Mouse (Mus musculus): ENCODE results near the gene Cfap61. TPM values are rescaled to one million over a fixed set of nuclear protein-coding genes. Genes with fewer than 3 reads are reported as not detected.

Gene Cfap61
- polyA plus RNA-seq, 1 experiment = 4.0 TPM

- no peak for DNase-seq (ENCODE audit: extremely low spot score in 1 of 2, low spot score in 1 of 2)
Observed at GRCm38 (mm10) chr2:146218161-146218691, 283.6 kb downstream of the Cfap61 start.

DNA sequence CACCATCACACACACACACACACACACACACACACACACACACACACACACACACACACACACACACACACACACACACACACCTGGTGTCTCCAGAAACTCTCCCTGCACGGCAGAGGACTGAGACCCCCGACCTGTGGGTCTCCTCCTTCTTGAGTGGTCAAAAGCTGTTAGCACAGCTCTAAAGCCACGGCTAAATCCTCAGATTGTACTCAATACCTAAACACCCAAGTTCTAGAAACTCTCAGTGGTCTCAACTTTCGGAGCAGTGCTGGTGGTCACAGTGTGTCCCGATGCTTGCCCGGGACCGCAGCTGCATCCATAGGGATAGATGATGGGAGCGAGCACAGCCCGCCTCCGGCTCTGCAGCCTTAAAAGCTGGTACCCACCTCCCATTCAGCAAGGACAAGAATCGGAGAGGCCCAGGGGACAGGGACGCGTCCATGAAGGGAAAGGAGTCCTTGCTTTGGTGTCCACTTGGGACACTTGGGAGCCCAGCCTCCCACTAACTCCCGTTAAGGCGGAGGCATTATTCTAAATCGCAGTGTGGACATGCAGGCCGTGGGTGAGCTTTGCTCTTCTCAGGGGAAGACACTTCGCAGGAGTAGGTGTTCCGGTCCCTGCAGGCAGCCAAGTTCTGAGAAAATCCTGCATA lies 284.4 kb downstream of the Cfap61 start:
- peak in 1 of 2 experiments; percentile 42 for DNase-seq (ENCODE audit: extremely low spot score in 1 of 2, low spot score in 1 of 2)

DNA sequence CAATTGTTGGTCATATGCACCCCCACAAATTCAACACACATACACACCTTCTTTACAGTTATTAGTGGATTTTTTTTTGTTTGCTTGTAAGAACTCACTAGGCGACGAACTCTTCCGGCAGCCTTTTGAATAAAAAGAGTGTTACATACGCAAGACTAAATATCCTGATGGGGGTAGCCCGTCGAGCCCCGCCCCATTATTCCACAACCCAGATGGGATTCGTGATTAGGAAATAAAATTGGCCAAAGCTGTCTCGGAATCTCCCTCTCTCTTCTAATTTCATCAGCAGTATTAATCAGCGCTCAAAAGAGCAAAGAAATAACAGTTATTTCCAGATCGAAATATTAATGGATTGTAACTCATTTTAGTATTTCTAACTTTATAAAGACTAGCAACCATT lies 285.2 kb downstream of the Cfap61 start:
- DNase-seq (ENCODE audit: extremely low spot score in 1 of 2, low spot score in 1 of 2) = no peak

DNA sequence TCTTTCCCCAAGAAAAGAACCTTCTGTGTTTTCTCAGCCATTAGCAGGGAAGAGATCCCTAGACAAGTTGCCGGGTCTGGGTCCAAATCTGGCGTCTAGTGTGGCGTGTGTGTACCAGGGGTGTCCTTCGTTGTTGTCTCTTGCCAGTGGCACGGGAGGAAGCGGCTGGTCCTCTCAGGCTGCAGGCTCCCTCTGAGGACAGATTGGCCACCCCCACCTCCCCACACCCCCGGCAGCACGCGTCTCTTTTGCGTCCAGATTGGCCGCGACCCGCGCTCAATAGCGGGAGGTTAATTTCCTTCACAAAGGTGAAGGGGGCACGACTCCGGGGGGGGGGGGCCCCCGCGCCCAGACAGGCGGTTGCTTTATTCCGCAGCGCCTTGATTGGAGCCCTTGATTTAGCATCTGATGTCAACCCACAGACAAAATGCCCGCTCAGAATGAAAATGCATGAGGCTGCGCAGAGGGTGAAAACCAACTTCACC lies 286.0 kb downstream of the Cfap61 start:
- DNase-seq (ENCODE audit: extremely low spot score in 1 of 2, low spot score in 1 of 2) = no peak

DNA sequence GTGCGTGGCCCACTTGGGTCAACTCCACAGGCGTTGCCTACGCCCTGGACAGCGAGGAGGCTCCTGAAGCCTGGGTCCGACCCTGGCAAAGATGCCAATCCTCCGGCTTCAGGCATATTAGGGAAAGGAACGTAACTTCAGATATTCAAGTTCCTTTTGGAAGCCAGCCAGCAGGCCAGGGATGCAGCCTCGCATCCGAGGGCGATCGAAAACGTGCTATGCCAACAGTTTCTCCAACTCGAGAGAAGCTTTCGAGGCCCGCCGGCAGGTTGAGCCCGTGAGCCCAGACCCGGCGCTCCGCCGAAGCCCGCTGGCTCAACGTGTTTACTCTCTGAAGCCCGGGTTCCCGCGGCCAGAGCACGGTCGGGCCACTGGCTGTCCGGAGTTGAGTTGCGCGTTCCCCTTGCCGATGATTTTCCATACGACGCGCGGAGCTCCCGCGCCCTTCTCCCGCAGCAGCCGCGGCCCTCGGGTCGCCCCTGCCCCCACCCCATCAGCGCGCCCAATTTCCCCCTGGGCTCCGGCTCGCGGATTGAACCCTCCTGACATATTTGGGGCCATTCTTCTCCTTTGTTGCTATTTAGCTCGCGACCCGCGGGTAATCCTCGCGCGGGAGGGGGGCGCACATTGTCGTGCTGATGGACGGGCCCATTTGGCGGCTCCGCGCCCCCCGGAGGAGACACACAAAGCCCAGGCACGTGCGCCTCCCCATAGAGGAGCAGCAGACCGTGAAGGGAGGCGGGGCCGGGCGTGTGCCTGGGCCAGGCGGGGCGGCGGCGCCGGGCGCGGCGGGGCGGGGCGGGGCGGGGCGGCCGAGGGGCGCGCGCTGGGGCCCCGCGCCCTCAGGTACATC lies 286.7 kb downstream of the Cfap61 start, which contains the start of gene Insm1:
Insm1 (plus strand) TSS at position 846 of the 853 bp plus-strand sequence.
- no peak for DNase-seq (ENCODE audit: extremely low spot score in 1 of 2, low spot score in 1 of 2)

- peak in 1 of 2 experiments; percentile 57 for DNase-seq (ENCODE audit: extremely low spot score in 1 of 2, low spot score in 1 of 2)
Observed at GRCm38 (mm10) chr2:146221929-146222278, 287.3 kb downstream of the Cfap61 start.

GRCm38 (mm10) chr2:146222279-146223175 lies 287.9 kb downstream of the Cfap61 start:
- DNase-seq (ENCODE audit: extremely low spot score in 1 of 2, low spot score in 1 of 2) = no peak

GRCm38 (mm10) chr2:146223176-146223905 lies 288.8 kb downstream of the Cfap61 start:
- DNase-seq (ENCODE audit: extremely low spot score in 1 of 2, low spot score in 1 of 2) = no peak

DNA sequence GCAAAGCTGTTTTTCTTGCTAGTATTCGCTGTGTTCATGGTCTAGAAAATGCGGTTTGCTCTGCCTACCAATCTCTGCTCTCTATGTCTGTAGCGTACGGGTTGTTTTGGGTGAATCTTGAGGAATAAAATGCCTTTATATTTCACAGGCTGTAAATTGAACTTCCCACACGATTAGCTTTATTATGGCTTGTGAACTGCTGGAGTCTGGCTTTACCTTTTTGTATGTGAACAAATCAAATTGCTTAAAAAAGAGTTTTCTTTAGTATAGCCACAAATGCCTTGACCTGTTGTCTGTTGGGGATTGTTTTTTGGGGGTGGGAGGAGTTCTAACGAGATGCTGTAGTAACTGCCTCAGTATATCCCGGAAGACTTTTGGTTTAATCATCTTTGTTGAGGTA lies 289.6 kb downstream of the Cfap61 start:
- no peak for DNase-seq (ENCODE audit: extremely low spot score in 1 of 2, low spot score in 1 of 2)

- DNase-seq (ENCODE audit: extremely low spot score in 1 of 2, low spot score in 1 of 2) = no peak
Observed at GRCm38 (mm10) chr2:146225818-146226217, 291.2 kb downstream of the Cfap61 start.

- no peak for DNase-seq (ENCODE audit: extremely low spot score in 1 of 2, low spot score in 1 of 2)
Observed at GRCm38 (mm10) chr2:146226484-146226883, 291.9 kb downstream of the Cfap61 start.

GRCm38 (mm10) chr2:146227646-146228045 lies 293.1 kb downstream of the Cfap61 start:
- DNase-seq (ENCODE audit: extremely low spot score in 1 of 2, low spot score in 1 of 2) = no peak

GRCm38 (mm10) chr2:146228435-146228834 lies 293.9 kb downstream of the Cfap61 start:
- no peak for DNase-seq (ENCODE audit: extremely low spot score in 1 of 2, low spot score in 1 of 2)

DNA sequence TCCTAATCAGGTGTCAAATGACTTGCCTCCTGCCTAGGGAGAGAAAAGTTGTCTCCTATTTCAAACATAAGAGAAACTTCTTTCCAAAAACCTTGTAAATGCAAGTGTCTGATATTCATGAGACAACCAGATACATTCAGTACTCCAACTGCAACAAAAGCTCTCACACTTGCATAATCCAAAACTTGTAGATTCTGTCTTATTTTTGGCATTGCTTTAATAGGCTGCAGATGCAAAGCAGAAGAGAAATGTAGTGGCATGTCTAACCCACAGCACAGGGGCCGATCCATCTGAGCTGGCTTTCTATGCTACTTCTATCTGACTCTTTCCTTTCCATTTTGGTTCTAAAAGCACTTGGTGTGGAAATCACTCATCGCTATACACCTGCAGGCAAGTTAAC lies 296.9 kb downstream of the Cfap61 start:
- DNase-seq (ENCODE audit: extremely low spot score in 1 of 2, low spot score in 1 of 2) = no peak

GRCm38 (mm10) chr2:146239196-146239747 lies 304.7 kb downstream of the Cfap61 start:
- DNase-seq (ENCODE audit: extremely low spot score in 1 of 2, low spot score in 1 of 2) = no peak

GRCm38 (mm10) chr2:146244049-146244448 lies 309.5 kb downstream of the Cfap61 start:
- no peak for DNase-seq (ENCODE audit: extremely low spot score in 1 of 2, low spot score in 1 of 2)

DNA sequence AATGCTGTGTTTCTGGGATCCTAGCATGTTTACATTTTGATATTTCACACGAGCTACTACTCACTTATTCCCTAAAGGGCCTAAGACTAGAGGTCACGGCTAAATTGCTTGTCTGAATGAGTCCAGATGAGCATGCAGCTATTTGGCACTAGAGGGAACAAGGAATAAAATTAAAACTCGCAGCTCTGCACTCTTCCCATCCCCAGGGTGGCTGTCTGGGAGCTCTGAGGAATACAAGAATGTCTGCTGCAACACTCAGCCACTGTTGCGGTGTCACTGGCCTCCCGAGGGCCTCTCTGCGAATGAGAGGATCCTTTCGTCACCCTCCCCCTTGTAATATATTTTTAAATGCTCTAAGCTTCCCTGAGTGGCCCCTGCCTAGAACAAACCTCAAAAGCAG lies 310.8 kb downstream of the Cfap61 start:
- DNase-seq (ENCODE audit: extremely low spot score in 1 of 2, low spot score in 1 of 2) = no peak

DNA sequence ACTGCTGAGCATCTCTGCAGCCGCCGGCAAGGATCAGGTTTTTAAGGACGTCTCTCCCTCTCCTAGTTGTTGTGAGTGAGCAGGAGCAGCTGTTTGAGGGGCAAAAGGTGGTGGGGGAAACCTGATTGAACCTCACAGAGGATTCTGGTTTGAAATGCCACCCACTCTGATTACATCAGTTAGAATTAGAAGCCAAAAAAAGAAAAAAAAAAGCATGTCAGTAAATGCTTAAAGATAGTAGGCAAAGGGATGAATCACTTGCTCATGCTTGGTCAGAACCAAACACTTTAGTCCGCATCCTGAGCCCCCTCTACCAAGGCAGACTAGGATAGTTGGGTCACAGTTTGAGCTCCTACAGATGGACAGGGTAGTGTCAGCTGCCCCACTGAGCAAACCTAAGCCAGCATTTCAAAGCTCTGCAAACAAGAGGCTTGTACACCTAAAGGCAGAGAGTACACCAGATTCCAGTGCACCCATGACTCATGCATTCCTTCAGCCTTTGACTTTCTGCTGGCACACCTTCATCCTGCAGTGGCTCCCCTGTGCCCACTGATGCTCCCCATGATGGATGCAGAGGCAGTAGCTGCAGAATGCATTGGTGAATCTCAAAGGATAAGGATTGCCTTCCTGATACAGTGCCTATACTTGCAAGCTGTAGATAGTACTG lies 312.0 kb downstream of the Cfap61 start:
- peak in 1 of 2 experiments; percentile 31 for DNase-seq (ENCODE audit: extremely low spot score in 1 of 2, low spot score in 1 of 2)

GRCm38 (mm10) chr2:146247576-146247975 lies 313.0 kb downstream of the Cfap61 start:
- no peak for DNase-seq (ENCODE audit: extremely low spot score in 1 of 2, low spot score in 1 of 2)
